Mouse (Mus musculus) yolk sac, embryonic 10.5 days (tissue): ENCODE data around the gene Foxk2.
"Not testable (repeated sequence)": the region's sequence is repeated elsewhere in the genome, so short reads cannot be mapped to it uniquely, and the experiment has no call there.

Experiments
- DNase-seq: peaks from one replicate; pipeline ENCODE4 v3.0.0-alpha.2; 2017; ENCODE audit warnings: low spot score

Foxk2 gene

DNA sequence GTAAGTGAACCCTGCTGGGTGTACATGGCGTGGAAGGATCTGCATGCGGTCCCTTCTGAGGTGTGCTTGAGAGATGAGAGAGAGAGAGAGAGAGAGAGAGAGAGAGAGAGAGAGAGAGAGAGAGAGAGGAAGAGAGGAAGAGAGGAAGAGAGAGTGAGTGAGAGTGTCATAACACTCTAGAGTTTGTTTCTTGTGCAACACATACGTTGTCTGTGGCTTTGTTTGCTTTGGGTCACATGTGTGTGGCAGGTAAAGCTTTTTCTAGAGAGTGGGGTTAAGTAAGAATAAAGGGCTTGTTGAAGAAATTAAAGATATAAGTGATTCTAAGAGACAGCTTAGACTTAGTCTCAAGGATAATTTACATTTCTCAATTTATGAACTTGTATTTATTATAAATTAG lies 18.2 kb downstream of the Foxk2 start:
- DNase-seq: no peak

DNA sequence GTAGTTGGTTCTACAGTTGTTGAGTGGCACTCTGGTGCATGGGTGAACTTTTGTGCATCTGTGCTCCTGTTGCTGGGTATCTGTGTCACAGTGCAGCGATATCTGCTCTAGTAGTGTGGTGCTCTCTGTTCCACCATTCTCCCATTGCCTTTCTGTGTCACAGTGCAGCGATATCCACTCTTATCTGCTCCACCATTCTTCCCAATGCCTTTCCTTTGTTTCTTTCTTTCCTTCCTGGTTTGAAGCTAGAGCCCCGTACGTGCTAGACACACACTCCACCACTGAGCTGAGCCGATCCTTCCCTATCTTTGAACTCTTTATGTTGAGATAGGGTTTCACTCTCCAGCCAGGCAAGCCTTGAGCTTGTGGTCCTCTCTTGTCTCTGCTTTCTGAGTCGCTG lies 23.1 kb downstream of the Foxk2 start:
- no peak for DNase-seq

DNA sequence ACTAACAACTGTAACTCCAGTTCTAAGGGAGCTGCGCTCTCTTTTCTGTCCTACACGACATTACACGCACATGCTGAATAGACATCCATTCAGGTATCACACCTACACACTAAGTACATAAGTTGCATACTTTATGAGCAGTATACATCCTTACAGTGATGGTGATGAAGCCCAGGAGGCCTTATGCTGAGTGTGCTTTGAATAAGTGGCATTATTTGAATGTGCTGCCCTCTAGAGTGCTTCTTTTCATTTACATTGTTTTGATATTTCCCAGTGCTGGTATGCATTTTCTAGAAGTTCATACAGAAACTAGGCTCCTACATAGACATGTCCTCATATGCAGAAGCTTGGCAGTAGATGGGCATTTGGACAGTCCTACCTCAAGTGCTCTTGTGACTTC lies 30.1 kb downstream of the Foxk2 start:
- DNase-seq: no peak

DNA sequence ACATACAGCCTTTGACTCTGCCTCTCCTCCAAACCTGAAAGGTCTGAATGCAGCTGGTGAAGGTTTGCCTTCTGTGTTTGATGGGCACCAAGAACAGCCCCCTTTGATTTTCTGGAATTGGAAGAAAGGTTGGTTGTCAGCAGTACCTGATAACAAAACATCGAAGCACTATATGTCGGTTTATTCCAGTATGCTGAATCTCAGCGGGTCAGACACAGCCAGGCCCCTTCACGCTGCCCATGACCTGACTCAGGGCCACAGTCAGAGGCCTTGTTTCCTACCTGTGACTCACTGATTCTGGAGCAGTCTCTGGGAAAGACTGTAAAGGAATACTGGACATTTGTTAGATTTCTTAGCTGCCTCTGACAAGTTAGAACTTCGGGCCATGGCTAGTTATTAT lies 35.0 kb downstream of the Foxk2 start:
- DNase-seq: no peak

DNA sequence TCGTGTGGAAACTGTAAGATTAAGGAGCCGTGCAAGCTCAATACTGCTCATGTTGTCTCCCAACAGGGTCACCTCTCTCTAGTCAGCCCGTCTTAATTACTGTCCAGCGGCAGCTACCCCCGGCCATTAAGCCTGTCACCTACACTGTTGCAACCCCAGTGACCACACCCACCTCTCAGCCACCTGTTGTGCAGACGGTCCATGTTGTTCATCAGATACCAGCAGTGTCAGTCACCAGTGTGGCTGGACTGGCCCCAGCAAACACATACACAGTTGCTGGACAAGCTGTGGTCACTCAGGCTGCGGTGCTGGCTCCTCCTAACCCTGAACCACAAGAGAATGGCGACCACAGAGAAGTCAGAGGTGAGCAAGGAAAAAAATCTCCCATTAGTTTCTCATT lies 38.7 kb downstream of the Foxk2 start:
- no peak for DNase-seq

DNA sequence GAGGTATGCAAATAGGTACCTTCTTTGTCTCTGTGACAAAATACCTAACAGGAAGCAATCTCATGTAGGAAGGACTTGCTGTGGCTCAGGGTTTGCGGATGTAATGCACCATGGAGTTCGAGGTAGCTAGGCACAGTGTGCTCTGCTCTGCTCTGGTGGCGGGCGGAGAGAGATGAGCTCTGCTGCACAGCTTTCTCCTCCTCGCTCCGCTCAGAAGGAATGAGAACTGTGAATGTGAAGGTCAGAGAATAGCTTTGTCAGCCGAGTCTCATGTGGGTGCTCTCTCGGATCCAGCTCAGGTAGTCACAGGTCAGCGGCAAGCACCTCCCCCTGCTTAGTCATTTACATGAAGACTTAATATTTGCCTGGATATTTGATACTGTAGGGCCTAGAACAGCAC lies 40.5 kb downstream of the Foxk2 start:
- DNase-seq: no peak

DNA sequence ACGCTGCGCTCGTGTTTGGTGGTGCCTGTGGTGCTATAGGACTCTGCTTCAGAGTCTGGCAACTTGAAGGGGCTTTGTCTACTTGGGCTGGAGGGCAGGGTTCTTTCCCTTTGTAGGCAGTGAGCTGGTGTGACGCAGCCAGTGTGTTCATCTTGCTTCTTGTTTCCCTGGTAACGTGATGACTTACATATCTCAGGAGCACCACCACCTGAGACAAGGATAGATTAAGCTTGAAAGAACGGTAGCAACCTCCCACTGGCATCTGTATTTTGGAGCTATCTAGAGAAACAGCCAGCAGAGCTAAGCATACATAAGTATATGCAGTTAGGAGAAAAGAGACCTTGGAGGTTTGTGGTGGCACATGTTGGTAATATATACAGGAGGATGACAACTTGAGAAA lies 45.6 kb downstream of the Foxk2 start:
- DNase-seq: no peak

DNA sequence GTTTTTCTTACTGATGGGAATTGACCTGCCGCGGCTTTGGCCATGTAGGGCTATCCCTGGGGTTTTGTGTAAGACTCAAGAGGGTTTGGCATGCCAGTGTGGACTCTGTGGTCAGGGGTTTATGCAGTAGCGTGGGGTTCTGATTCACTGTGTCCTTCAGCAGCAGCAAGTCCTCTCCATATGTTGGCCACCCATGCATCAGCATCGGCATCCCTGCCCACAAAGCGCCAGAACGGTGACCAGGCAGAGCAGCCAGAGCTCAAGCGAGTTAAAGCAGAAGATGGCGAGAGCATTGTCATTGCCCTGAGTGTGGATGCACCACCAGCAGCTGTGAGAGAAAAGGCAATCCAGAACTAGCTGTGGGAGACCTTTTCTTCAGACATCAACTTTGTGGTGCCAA lies 46.8 kb downstream of the Foxk2 start:
- no peak for DNase-seq

DNA sequence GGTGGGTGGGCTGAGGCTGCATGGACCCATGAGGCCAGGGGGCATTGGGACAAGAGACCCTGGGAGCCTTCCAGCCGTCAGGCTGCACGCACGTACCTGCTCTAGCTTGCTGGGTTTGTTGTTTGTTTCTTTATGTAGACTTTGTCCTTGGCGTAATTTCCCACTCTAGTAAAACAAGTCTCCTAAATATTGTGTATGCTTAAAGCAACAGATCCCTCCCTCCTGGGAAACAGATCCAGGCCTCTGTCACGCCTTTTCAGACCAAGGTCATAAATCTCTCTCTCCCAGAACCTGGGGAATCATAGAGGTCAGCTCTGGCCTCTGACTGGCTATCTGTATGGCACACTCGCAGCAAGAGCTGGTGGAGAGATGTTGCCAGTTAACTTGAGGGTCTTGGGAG lies 47.9 kb downstream of the Foxk2 start:
- not testable (repeated sequence) for DNase-seq

DNA sequence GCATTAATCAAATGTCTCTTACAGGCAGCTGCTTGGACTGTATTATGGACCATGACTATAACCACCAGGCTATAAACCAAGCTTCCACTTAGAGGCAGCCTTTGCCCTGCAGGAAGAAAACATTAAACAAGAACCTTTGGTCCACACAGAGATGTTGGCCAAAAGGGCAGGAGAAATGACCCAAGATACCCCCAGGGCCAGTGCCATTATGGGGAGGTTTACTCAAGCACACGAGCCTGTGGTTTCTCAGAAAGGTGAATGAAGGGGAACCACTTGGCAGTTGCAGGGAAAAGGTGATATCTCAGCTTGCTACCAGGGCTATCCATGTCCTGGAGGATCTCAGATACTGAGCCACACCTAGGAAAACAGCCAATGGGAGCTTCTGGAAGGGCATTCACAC lies 66.2 kb downstream of the Foxk2 start:
- no peak for DNase-seq

DNA sequence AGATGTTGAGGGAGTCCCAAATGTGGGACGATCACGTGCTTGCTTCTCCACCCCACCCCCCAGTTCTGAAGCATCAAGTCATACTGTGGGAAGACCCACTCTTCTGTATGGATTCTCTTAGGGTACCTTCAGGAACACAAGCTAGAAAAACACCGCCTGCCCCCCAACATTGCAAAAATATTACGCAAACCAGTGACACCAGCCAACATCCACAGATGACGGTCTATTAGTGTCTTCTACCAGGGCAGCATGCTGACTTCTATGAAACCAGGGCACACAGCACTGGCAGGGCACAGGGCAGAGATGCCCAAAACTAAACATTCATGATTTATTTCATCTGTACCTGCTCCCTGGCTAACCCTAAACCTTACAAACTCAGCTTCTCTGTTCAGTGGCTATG lies 66.9 kb downstream of the Foxk2 start:
- no peak for DNase-seq

DNA sequence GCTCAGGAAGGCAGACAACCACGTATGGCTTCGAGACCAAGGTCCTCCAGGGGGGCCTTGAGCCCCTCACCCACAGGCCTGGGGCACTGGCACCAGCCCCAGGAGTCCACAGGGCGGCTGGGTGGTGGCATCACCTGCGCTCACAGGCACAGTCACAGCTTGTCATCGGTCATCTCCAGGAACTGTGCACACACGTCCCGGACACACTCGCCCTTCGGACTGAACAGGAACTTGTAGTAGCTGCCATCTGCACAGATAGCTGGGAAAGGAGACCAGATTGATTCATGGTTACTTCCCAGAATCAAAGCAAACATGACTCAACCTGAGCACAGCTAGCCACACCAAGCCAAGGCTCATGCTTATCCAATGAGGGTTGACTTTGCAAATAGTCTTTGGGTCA lies 68.4 kb downstream of the Foxk2 start:
- DNase-seq: no peak

DNA sequence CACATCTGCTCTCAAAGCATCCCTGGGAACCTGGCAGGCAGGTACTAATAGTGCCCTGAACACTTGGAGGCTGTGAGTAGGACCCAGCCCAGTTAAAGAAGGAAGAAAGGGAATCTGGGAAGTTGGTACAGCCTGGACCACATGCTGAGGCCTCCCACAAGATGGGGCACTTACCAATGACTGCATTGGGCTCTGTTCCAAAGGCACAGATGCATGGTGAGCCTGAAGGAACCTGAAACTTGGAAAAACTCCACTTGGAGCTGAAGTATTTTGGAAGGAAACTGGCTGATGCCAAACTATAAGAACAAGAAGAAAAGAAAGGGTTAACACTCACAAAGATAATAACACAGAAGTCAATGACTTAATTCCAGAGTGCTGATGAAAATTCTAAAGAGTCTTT lies 68.8 kb downstream of the Foxk2 start:
- no peak for DNase-seq

DNA sequence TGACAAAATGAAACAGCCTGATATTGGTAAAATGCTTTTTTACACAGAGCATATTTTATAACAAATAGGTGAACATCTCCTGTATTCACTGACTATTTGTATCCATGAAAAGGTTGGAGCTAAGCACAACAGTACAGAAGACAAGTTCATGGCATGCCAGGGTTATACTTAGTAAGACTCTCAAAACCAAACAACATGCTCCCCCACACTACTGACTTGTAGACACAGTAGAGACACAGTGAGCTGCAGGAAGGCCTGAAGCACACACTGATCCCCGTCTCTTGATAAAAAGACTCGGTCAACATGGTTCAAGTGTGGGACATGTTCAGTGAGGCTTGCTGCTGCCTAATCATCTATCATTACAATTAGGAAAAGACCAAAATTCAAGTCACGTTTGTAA lies 71.9 kb downstream of the Foxk2 start:
- no peak for DNase-seq

DNA sequence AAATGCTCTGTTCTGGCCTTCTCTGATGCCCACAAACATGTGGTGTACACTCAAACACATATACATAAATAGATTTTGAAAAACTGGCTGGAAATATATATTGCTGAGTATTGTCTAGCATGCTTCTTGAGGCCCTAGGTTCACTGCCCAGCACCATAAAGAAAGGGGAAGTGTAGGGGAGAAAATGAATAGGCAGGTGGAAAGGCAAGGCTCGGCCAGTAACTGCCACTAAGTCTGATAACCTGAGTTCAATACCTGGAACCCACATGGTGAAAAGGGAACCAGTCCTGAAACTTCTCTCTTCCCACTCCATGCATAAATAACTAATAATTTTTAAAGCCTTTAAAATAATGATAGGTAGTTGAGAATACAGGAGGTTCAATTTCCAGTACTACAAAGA lies 79.9 kb downstream of the Foxk2 start:
- no peak for DNase-seq

DNA sequence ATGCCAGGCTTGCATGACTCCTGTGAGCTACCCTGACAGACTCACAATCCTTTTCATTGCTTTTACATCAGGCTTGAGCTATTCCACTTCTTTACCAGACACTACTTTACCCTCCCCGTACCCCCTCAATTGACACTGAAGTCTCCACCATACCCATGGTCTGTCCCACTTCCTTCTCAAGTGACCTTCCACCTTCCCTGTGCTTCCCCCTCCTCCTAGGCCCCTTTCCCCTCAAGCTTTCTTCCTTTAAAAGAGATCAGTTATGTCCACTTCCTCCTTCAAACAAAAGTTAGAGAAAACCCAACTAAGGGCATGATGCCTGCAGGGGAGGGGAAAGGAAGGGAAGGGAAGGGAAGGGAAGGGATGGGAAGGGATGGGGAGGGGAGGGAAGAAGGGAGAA lies 80.5 kb downstream of the Foxk2 start:
- DNase-seq: no peak

DNA sequence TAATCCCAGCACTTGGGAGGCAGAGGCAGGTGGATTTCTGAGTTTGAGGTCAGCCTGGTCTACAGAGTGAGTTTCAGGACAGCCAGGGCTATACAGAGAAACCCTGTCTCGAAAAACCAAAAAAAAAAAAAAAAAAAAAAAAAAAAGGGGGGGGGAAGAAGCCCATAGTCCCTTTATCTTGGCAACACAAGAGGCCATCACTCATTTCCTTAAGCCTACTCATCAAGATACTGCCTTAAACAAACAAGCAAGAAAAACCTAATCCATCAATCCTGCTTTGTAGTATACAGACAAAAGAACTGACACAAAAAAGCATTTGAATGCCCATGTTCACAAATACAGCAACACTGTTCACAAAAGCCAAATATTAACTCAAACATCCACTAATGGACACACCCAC lies 82.6 kb downstream of the Foxk2 start:
- DNase-seq: not testable (repeated sequence)

DNA sequence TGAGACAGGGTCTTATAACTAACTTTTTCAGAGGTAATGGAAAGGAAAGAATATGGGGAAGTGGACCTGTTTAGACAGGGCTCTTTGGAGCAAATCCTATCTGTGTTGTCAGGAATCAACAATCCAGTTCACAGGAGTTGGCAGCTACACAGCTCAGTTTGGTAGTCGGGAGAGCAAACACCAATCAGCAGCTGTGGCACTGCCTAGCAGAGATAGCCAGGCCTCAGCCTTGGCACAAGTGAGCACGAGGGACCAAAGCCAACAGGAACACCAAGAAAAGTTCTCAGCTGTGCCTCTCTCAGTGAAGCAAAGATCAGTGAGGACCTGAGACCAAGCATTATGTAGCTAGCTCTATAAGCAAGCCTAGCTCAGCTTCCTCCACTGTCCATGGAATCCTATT lies 87.2 kb downstream of the Foxk2 start:
- DNase-seq: no peak

DNA sequence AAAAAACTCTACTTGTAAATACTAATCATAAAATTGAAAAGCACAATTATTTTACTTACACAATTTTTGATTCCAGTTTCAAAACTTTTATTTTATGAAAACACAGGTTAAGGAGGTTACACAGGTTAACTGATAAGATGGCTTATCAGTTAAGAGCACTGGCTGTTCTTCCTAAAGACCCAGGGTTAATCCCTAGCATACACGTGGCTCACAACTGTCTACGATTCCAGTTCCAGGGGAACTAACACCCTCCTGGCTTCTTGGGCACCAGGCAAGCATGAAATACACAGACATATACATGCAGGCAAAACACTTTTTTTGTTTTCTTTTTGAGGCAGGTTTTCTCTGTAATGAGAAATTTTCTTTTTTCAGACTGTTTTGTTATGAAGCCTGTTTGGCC lies 88.4 kb downstream of the Foxk2 start:
- DNase-seq: no peak

DNA sequence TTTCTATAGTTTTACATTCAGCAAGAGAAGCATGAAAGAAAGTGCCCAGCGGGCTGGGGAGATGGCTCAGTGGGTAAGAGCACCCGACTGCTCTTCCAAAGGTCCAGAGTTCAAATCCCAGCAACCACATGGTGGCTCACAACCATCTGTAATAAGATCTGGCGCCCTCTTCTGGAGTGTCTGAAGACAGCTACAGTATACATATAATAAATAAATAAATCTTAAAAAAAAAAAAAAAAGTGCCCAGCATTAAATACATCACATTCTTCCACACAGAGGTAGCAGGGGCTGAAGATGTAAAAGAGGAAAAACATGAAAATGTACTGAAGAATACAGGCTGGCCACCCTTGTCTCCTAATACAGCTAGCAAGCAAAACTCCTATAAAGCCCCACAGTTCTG lies 88.9 kb downstream of the Foxk2 start:
- not testable (repeated sequence) for DNase-seq

DNA sequence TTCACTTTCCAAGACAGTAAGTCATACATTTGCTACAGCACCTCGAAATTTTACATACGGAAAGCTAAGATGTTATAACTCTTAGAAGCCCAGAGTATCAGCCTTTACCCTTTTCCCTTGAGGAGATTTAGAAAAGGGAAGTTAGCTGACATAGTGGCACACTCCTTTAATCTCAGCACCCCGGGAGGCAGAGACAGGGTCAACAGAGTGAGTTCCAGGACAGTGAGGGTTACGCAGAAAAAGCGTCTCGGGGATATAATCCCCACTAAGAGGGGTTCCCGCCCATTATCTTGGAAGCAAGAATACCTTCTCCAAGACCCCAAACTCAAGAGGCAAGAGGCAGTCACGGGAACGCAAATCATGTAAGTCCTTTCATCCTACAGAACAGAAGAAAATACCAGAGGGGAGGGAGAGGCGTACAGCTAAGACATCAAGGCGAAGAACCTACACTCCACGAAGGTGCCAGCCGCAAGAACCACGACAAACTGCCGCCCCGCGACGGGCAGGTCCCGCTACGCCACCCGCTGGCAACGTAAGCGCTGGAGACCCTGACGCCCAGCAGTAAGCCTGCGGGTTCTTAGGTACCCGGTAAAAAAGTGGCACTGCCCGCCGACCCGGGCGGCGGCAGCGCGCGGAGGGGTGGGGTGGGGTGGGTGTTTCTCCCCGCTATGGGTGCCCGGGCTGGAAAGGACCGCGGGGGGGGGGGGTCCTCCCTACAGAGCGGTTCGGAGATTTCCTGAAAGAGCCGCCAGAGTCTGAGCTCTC lies 93.7 kb downstream of the Foxk2 start:
- DNase-seq: no peak

DNA sequence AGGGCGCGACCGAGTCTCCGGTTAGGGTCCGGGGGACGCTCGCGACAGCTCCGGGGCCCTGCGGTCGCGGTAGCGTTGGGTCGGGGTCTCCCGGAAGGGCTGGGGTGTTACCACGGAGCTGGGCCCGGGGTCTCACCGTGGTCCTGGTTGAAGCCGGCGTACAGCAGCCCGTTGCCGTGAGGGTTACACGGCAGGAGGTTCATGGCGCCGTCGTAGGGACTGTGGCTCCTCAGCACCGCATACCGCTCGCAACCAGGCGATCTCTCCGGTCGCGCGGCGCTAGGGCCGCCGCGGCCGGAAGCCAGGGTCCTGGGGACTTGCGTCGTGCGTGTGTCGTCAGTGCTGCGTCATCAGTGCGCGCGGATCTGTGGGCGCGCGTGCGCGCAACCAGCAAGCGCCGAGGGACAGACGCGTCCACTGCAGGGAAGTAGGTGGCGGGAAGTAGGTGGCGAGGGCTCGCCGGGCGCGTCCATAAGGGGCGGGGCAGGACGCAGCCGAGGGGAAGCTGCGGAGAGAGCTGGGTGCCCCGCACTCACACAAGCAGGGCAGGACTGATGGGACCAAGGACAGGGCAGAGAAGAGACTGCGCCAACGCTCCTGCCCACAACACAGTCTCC lies 94.4 kb downstream of the Foxk2 start, which contains the start of gene Wdr45b:
Gene Wdr45b (minus strand): TSS at position 355 of the 617 bp plus-strand sequence.
- peak; percentile 96 for DNase-seq
